Mouse (Mus musculus) stomach, postnatal 0 days (tissue): Measurements from ENCODE around the gene Erg.

ENCODE experiments used
- CTCF ChIP-seq: IDR thresholded peaks from 2 replicates; pipeline ENCODE4 v1.5.1; 2016; ENCODE audit warnings: antibody characterized with exemption, low read depth, mild to moderate bottlenecking, moderate library complexity
- EP300 ChIP-seq: optimal IDR thresholded peaks from 2 replicates; pipeline ENCODE3; 2016; ENCODE audit warnings: antibody characterized with exemption

DNA sequence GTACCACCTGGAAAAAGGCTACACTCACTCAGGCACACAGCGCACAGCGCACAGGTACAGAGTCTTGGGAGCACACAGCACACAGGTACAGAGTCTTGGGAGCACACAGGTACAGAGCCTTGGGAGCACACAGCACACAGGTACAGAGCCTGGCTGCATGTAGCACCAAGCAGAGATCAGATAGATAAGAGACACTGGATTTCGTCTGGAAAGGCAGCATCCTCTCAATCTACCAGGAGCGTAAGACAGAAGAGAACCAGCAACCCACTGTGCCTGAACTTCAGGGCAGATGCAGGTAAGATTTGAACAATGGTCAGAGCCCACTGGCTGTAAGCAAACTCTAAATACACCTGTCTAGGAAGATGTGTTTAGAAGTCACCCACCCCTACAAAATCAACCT is 12.5 kb upstream of the Erg start:
- TF ChIP-seq CTCF (no peak), EP300 (no peak)
